Mouse (Mus musculus) forebrain, embryonic 10.5 days (tissue): ENCODE data around the gene Ccdc86. TPM values are rescaled to one million over a fixed set of nuclear protein-coding genes. Genes with fewer than 3 reads are reported as not detected.

Source experiments
- DNase-seq: peaks from one replicate; pipeline ENCODE4 v3.0.0-alpha.2; 2017; ENCODE audit warnings: low spot score; ENCODE audit errors: extremely low spot score
- H3K27ac ChIP-seq: fragments of 300-500 bp; sonication (generic); 2 replicates; pipeline ENCODE4 v1.5.1; 2016; ENCODE audit warnings: mild to moderate bottlenecking
- H3K27me3 ChIP-seq: fragments of 300-500 bp; sonication (generic); 2 replicates; pipeline ENCODE4 v1.6.1; 2016; ENCODE audit warnings: mild to moderate bottlenecking; ENCODE audit not compliant: poor library complexity, severe bottlenecking
- H3K36me3 ChIP-seq: fragments of 300-500 bp; sonication (generic); replicated peaks from 2 replicates; pipeline ENCODE4 v1.6.1; 2016; ENCODE audit warnings: mild to moderate bottlenecking, moderate library complexity
- H3K4me1 ChIP-seq: fragments of 300-500 bp; sonication (generic); 2 replicates; pipeline ENCODE4 v1.6.1; 2016
- H3K4me3 ChIP-seq: fragments of 300-500 bp; sonication (generic); 2 replicates; pipeline ENCODE4 v1.5.1; 2016; ENCODE audit warnings: mild to moderate bottlenecking, moderate library complexity
- H3K9me3 ChIP-seq: fragments of 300-500 bp; sonication (generic); 2 replicates; pipeline ENCODE4 v1.6.1; 2016; ENCODE audit warnings: mild to moderate bottlenecking, moderate library complexity
- WGBS: fragments of 180-500 bp; shearing (Covaris S2); methylation state at CpG from one replicate; pipeline ENCODE4 v1.1.7; 2016; 5-methylcytosine and 5-hydroxymethylcytosine counted together
- polyA plus RNA-seq: library from polyadenylated mRNA; unstranded; fragments of >200 nt; fragmentation: Nextera tagmentation; extraction: Ambion mirVana; gene quantifications from 2 replicates; pipeline ENCODE4 v1.2.1, GENCODE M21; 2016

Ccdc86 gene
- 45.0 and 46.0 TPM in 2 replicates for polyA plus RNA-seq

DNA sequence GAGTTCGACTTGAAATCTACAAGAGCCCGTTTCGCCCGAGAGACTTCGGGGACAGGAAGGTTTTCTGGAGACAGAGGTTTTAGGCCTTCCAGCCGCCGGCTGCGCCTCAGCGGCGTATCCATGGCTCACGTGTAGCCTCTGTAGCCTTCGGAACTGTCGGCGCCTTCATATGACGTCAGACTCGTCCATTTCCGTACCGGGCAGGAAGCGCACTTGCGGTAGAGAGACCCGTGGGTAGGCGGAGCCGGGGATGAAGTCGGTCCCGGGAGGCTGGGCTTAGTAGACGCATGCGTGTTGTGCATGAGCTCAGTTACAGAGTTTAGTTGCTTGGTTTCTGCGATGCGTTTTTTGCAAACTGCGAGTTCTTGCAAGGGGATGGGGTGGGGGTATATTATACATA lies at the start of gene Ccdc86:
Ccdc86 (minus strand) TSS at position 155 of the 400 bp plus-strand sequence.
- peaks cover 46% of the 10 kb centered on the region for H3K4me1 ChIP-seq
- H3K36me3 ChIP-seq, result peaks cover 30% of the 10 kb centered on the region
- H3K27me3 ChIP-seq, result no peaks in the 10 kb centered on the region
- no peaks in the 10 kb centered on the region for H3K9me3 ChIP-seq
- H3K27ac ChIP-seq, result peak within 1 kb of the TSS; percentile 82
- under 1% methylated on average over 30 of the region's 30 CpGs for WGBS
- DNase-seq, result peak; percentile 99
- H3K4me3 ChIP-seq, result peak within 1 kb of the TSS; percentile 76

DNA sequence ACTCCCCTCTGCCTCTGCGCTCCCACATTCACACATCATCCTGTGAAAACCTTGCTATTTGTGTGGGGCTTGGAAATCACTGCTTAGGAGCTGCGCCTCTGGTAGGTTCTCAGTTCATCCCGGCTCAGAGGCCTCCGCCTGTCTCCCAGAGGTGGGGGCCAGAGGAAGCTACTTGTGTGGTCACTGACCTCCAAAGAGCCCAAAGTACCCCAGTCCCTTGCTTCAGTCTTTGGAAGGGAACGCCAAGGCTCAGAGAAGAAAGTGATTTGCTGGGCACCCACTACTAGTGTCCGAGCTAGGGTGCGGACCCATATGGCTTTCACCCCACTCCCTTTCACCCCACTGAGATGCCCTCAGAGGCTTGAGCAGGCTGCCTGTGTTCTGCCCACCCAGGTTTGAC lies 44.1 kb upstream of the Ccdc86 start, which contains the start of gene Ms4a15:
Ms4a15 (minus strand) TSS at position 101 of the 400 bp plus-strand sequence.
- H3K4me3 ChIP-seq, result no peak within 1 kb of the TSS
- no peaks in the 10 kb centered on the region for H3K4me1 ChIP-seq
- DNase-seq, result no peak
- H3K27ac ChIP-seq, result no peak within 1 kb of the TSS
- H3K36me3 ChIP-seq, result no peaks in the 10 kb centered on the region
- 88% methylated on average over 7 of the region's 7 CpGs for WGBS
- H3K9me3 ChIP-seq, result no peaks in the 10 kb centered on the region
- H3K27me3 ChIP-seq, result no peaks in the 10 kb centered on the region

GRCm38 (mm10) chr19:10991911-10992310 lies 42.8 kb upstream of the Ccdc86 start:
- Histone ChIP-seq H3K27me3 (no peaks in the 10 kb centered on the region), H3K9me3 (no peaks in the 10 kb centered on the region), H3K27ac (no peak overlapping the region)

GRCm38 (mm10) chr19:10990751-10991150 lies 41.7 kb upstream of the Ccdc86 start:
- no peaks in the 10 kb centered on the region for H3K36me3 ChIP-seq
- no peaks in the 10 kb centered on the region for H3K9me3 ChIP-seq
- H3K27ac ChIP-seq, result no peak overlapping the region
- no peak overlapping the region for H3K4me3 ChIP-seq
- H3K27me3 ChIP-seq, result no peaks in the 10 kb centered on the region
- H3K4me1 ChIP-seq, result no peaks in the 10 kb centered on the region
- DNase-seq, result no peak
- 81% methylated on average over 1 of the region's 1 CpGs for WGBS

More at GRCm38 (mm10) chr19:10991911-10992310, 42.8 kb upstream of the Ccdc86 start:
- no peak for DNase-seq
- no peaks in the 10 kb centered on the region for H3K4me1 ChIP-seq
- H3K4me3 ChIP-seq, result no peak overlapping the region
- H3K36me3 ChIP-seq, result no peaks in the 10 kb centered on the region

- H3K9me3 ChIP-seq, result no peaks in the 10 kb centered on the region
- DNase-seq, result no peak
- no peaks in the 10 kb centered on the region for H3K27me3 ChIP-seq
- no peak overlapping the region for H3K4me3 ChIP-seq
- no peaks in the 10 kb centered on the region for H3K4me1 ChIP-seq
- 91% methylated on average over 1 of the region's 1 CpGs for WGBS
- H3K27ac ChIP-seq, result no peak overlapping the region
- H3K36me3 ChIP-seq, result no peaks in the 10 kb centered on the region
Measured at GRCm38 (mm10) chr19:10988563-10988962, 39.5 kb upstream of the Ccdc86 start.

GRCm38 (mm10) chr19:10985889-10986288 lies 36.8 kb upstream of the Ccdc86 start:
- Histone ChIP-seq H3K27me3 (no peaks in the 10 kb centered on the region), H3K4me1 (no peaks in the 10 kb centered on the region), H3K4me3 (no peak overlapping the region), H3K27ac (no peak overlapping the region), H3K9me3 (no peaks in the 10 kb centered on the region), H3K36me3 (no peaks in the 10 kb centered on the region)
- DNase-seq, result no peak
- 92% methylated on average over 4 of the region's 4 CpGs for WGBS

GRCm38 (mm10) chr19:10984551-10984950 lies 35.5 kb upstream of the Ccdc86 start:
- Histone ChIP-seq H3K36me3 (no peaks in the 10 kb centered on the region), H3K9me3 (no peaks in the 10 kb centered on the region), H3K4me1 (peaks cover 4% of the 10 kb centered on the region), H3K27me3 (no peaks in the 10 kb centered on the region), H3K4me3 (no peak overlapping the region), H3K27ac (no peak overlapping the region)
- 82% methylated on average over 13 of the region's 13 CpGs for WGBS
- DNase-seq, result no peak

DNA sequence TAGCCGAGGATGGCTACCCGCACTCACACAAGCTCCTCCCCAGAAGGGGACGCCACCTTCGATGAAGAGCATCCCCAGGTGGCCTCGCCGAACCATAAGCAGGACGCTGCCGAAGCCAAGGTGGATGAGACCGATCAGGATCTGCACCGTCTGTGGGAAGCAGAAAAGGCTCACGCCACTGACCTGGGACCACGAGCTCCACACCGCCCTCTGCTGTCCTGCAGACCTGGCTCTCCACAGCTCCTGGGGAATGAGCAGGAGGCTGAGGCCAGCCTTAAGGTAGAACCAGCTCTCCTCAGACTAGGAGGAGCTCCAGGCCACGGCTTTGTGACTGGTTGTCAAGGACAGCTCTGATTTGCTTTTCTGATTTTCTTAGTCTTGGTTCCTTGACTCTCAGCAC lies 34.1 kb upstream of the Ccdc86 start:
- Histone ChIP-seq H3K9me3 (no peaks in the 10 kb centered on the region), H3K4me3 (peak overlapping the region; percentile 27; the same call in 1 of the 2 replicates), H3K27ac (no peak overlapping the region), H3K4me1 (peaks cover 10% of the 10 kb centered on the region), H3K36me3 (no peaks in the 10 kb centered on the region), H3K27me3 (0 out of 2 replicates have a peak, but pooled peaks cover 7% of the 10 kb centered on the region)
- no peak for DNase-seq
- WGBS, result 24% methylated on average over 14 of the region's 14 CpGs

DNA sequence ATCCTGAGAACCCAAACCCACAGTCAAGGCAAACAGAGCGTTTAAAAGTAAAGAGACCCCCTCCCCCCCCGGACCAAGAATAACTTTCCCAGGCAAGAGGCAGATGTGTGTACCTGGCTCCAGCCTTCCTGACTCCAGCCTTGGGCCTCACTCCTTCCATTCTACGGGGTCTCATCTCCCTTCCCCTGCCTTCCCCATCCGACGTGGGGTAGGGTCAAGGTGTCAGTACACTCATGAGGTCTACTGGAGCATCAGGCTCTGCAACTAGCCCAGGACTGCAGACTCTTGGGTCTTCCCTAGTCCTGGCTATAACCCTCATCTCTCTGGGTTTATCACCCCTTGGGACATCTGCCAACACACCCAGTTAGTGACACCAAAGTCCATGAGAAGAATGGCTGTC lies 31.1 kb upstream of the Ccdc86 start:
- Histone ChIP-seq H3K4me1 (peaks cover 10% of the 10 kb centered on the region), H3K36me3 (no peaks in the 10 kb centered on the region), H3K27ac (no peak overlapping the region; the same call in 1 of the 2 replicates), H3K9me3 (no peaks in the 10 kb centered on the region), H3K27me3 (0 out of 2 replicates have a peak, but pooled peaks cover 7% of the 10 kb centered on the region), H3K4me3 (no peak overlapping the region)
- 95% methylated on average over 5 of the region's 5 CpGs for WGBS
- no peak for DNase-seq

DNA sequence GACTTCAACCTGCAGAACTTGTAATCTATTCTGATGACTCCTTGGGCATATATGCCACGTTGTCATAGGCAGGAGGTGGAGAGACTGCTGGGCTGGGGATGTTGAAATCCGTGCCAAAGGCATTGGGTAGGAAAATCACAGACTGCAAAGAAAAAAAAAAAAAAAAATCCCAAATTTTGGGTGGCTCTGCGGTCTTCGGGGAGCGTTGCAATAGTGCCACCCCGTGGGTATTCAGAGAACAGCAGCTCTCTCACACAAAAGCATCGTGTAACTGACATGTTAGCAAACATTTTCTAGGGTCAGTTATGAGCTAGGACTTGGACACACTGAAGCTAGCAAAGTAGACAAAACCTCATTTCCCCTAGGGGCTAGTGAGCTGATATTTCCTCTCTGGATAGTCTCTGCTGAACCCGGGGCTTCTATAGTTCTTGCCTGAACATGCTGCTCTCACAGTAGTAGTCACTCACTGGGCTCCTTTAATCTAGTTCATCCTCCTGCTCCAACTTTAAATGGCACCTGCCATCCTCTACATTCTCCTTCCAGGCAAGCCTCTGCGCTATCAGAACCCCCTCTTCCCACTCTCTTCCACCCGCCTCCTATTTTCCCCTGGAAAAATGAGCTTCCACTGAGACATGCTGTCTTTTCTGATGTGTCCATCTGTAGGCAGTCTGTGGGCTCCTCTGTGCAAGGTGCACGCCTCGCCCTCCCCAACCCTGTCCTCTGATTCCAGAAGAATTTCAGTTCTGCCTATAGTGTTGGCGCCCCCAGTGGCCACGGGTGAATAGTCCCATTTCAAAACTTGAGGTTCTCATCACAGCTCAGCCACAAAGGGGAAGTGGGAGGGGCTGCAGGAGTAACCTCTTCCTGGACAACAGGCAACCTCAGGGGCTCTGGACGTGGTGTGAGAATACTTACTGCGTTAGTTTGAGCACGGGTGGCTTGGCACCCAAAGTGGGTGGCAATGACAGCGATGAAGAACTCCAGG lies 30.4 kb upstream of the Ccdc86 start:
- Histone ChIP-seq H3K4me1 (peaks cover 10% of the 10 kb centered on the region), H3K27me3 (0 out of 2 replicates have a peak, but pooled peaks cover 7% of the 10 kb centered on the region), H3K9me3 (no peaks in the 10 kb centered on the region), H3K4me3 (peak overlapping the region; percentile 13; the same call in 1 of the 2 replicates), H3K27ac (peak overlapping the region; percentile 51), H3K36me3 (no peaks in the 10 kb centered on the region)
- DNase-seq, result peak; percentile 76
- WGBS, result 14% methylated on average over 18 of the region's 18 CpGs

GRCm38 (mm10) chr19:10976318-10976717 lies 27.3 kb upstream of the Ccdc86 start:
- H3K27me3 ChIP-seq, result 0 out of 2 replicates have a peak, but pooled peaks cover 7% of the 10 kb centered on the region
- no peak overlapping the region for H3K4me3 ChIP-seq
- H3K4me1 ChIP-seq, result peaks cover 10% of the 10 kb centered on the region
- WGBS, result 56% methylated on average over 4 of the region's 4 CpGs
- no peak for DNase-seq
- peaks cover 9% of the 10 kb centered on the region; the same call in 1 of the 2 replicates for H3K9me3 ChIP-seq
- H3K27ac ChIP-seq, result no peak overlapping the region
- no peaks in the 10 kb centered on the region for H3K36me3 ChIP-seq

DNA sequence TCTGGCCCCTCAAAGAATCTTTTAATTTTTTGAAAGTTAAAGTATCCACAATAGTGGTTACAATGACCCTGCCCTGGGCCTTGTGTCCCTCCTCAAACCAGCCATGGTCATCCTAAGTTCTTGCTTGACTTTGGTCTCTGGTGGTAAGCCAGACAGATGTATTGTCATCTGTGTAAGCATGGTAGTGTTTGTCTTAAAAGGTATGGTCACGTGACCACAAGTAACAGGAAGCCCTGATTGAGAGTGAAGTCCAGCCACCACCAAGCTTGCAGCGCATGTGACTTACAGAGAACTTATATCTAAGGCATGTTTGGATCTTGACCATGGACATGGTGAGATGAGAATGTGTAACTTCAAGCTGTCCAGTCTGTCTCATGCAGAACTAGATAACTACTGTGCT lies 26.1 kb upstream of the Ccdc86 start:
- WGBS, result 84% methylated on average over 2 of the region's 2 CpGs
- peaks cover 14% of the 10 kb centered on the region; the same call in 1 of the 2 replicates for H3K9me3 ChIP-seq

More for the DNA sequence above, 26.1 kb upstream of the Ccdc86 start:
- Histone ChIP-seq H3K27me3 (0 out of 2 replicates have a peak, but pooled peaks cover 7% of the 10 kb centered on the region), H3K4me3 (no peak overlapping the region), H3K27ac (no peak overlapping the region), H3K4me1 (peaks cover 10% of the 10 kb centered on the region), H3K36me3 (no peaks in the 10 kb centered on the region)
- no peak for DNase-seq
